Mouse (Mus musculus): ENCODE measurements around the gene Fam155a. TPM values are rescaled to one million over a fixed set of nuclear protein-coding genes. Genes with fewer than 3 reads are reported as not detected.
"Not testable (repeated sequence)": the region's sequence is repeated elsewhere in the genome, so short reads cannot be mapped to it uniquely, and the experiment has no call there.

Gene Fam155a
- polyA plus RNA-seq (2014; fragmentation: Nextera tagmentation; extraction: Ambion mirVana), result 0.95 and 0.99 TPM in 2 replicates

GRCm38 (mm10) chr8:9770999-9771605 lies at the start of gene Fam155a:
TSS of gene Fam155a (minus strand) at chr8:9771161.
- Histone ChIP-seq H3K9me3 (ENCODE audit: control insufficient read depth, low read length) (no peaks in the 10 kb centered on the region), H3K36me3 (ENCODE audit: control insufficient read depth, insufficient read depth, low read length) (no peaks in the 10 kb centered on the region), H3K4me2 (replicated peaks; ENCODE audit: low read depth, low read length) (peak within 1 kb of the TSS; percentile 87), H3K4me1 (ENCODE audit: control insufficient read depth, insufficient read depth, low read length) (peaks cover 2% of the 10 kb centered on the region; the same call in 1 of the 2 replicates), H3K9ac (ENCODE audit: low read depth, low read length) (peak within 1 kb of the TSS; percentile 23; the same call in 1 of the 2 replicates), H3K27ac (ENCODE audit: low read depth, low read length) (no peak within 1 kb of the TSS), H3K4me3 (ENCODE audit: low read length) (peak within 1 kb of the TSS; percentile 58), H3K27me3 (ENCODE audit: control insufficient read depth, insufficient read depth, low read length) (peaks cover 46% of the 10 kb centered on the region)
- peak; percentile 55; the same call in 1 of the 2 replicates for ATAC-seq (ENCODE audit: low FRiP score, low TSS enrichment)
- 0% methylated on average over 26 of the region's 29 CpGs for WGBS

GRCm38 (mm10) chr8:9813273-9813946 lies 42.4 kb upstream of the Fam155a start:
- Histone ChIP-seq H3K4me3 (ENCODE audit: low read length) (no peak overlapping the region), H3K36me3 (ENCODE audit: control insufficient read depth, insufficient read depth, low read length) (no peaks in the 10 kb centered on the region), H3K9me3 (ENCODE audit: control insufficient read depth, low read length) (no peaks in the 10 kb centered on the region), H3K4me2 (replicated peaks; ENCODE audit: low read depth, low read length) (no peak overlapping the region), H3K9ac (ENCODE audit: low read depth, low read length) (no peak overlapping the region), H3K27me3 (ENCODE audit: control insufficient read depth, insufficient read depth, low read length) (no peaks in the 10 kb centered on the region), H3K27ac (ENCODE audit: low read depth, low read length) (no peak overlapping the region), H3K4me1 (ENCODE audit: control insufficient read depth, insufficient read depth, low read length) (no peaks in the 10 kb centered on the region)
- ATAC-seq (ENCODE audit: low FRiP score, low TSS enrichment), result no peak
- WGBS, result 75% methylated on average over 8 of the region's 8 CpGs

- Histone ChIP-seq H3K4me2 (replicated peaks; ENCODE audit: low read depth, low read length) (no peak overlapping the region), H3K27ac (ENCODE audit: low read depth, low read length) (no peak overlapping the region), H3K9ac (ENCODE audit: low read depth, low read length) (no peak overlapping the region), H3K4me3 (ENCODE audit: low read length) (no peak overlapping the region), H3K9me3 (ENCODE audit: control insufficient read depth, low read length) (no peaks in the 10 kb centered on the region), H3K36me3 (ENCODE audit: control insufficient read depth, insufficient read depth, low read length) (no peaks in the 10 kb centered on the region), H3K4me1 (ENCODE audit: control insufficient read depth, insufficient read depth, low read length) (no peaks in the 10 kb centered on the region), H3K27me3 (ENCODE audit: control insufficient read depth, insufficient read depth, low read length) (no peaks in the 10 kb centered on the region)
- 81% methylated on average over 12 of the region's 12 CpGs for WGBS
- ATAC-seq (ENCODE audit: low FRiP score, low TSS enrichment), result no peak
Measured at GRCm38 (mm10) chr8:9810955-9811530, 40.1 kb upstream of the Fam155a start.

GRCm38 (mm10) chr8:9808596-9808995 lies 37.6 kb upstream of the Fam155a start:
- no peak overlapping the region for H3K9ac ChIP-seq (ENCODE audit: low read depth, low read length)
- H3K4me2 ChIP-seq (replicated peaks; ENCODE audit: low read depth, low read length), result no peak overlapping the region
- no peak overlapping the region for H3K27ac ChIP-seq (ENCODE audit: low read depth, low read length)
- H3K4me3 ChIP-seq (ENCODE audit: low read length), result no peak overlapping the region
- H3K4me1 ChIP-seq (ENCODE audit: control insufficient read depth, insufficient read depth, low read length), result no peaks in the 10 kb centered on the region
- H3K9me3 ChIP-seq (ENCODE audit: control insufficient read depth, low read length), result no peaks in the 10 kb centered on the region
- no peaks in the 10 kb centered on the region for H3K27me3 ChIP-seq (ENCODE audit: control insufficient read depth, insufficient read depth, low read length)
- no peaks in the 10 kb centered on the region for H3K36me3 ChIP-seq (ENCODE audit: control insufficient read depth, insufficient read depth, low read length)
- 83% methylated on average over 9 of the region's 9 CpGs for WGBS
- no peak for ATAC-seq (ENCODE audit: low FRiP score, low TSS enrichment)

- Histone ChIP-seq H3K4me3 (ENCODE audit: low read length) (no peak overlapping the region), H3K27me3 (ENCODE audit: control insufficient read depth, insufficient read depth, low read length) (no peaks in the 10 kb centered on the region), H3K4me2 (replicated peaks; ENCODE audit: low read depth, low read length) (no peak overlapping the region), H3K9ac (ENCODE audit: low read depth, low read length) (no peak overlapping the region), H3K4me1 (ENCODE audit: control insufficient read depth, insufficient read depth, low read length) (no peaks in the 10 kb centered on the region), H3K9me3 (ENCODE audit: control insufficient read depth, low read length) (no peaks in the 10 kb centered on the region), H3K27ac (ENCODE audit: low read depth, low read length) (no peak overlapping the region), H3K36me3 (ENCODE audit: control insufficient read depth, insufficient read depth, low read length) (no peaks in the 10 kb centered on the region)
- no peak for ATAC-seq (ENCODE audit: low FRiP score, low TSS enrichment)
- WGBS, result 28% methylated on average over 1 of the region's 1 CpGs
Measured at GRCm38 (mm10) chr8:9805676-9806075, 34.7 kb upstream of the Fam155a start.

GRCm38 (mm10) chr8:9800346-9800745 lies 29.4 kb upstream of the Fam155a start:
- H3K27ac ChIP-seq (ENCODE audit: low read depth, low read length); H3K4me2 ChIP-seq (replicated peaks; ENCODE audit: low read depth, low read length); H3K4me1 ChIP-seq (ENCODE audit: control insufficient read depth, insufficient read depth, low read length); H3K36me3 ChIP-seq (ENCODE audit: control insufficient read depth, insufficient read depth, low read length); H3K27me3 ChIP-seq (ENCODE audit: control insufficient read depth, insufficient read depth, low read length); H3K9ac ChIP-seq (ENCODE audit: low read depth, low read length); H3K9me3 ChIP-seq (ENCODE audit: control insufficient read depth, low read length); H3K4me3 ChIP-seq (ENCODE audit: low read length); ATAC-seq (ENCODE audit: low FRiP score, low TSS enrichment): not testable (repeated sequence)
- 92% methylated on average over 7 of the region's 11 CpGs for WGBS

- Histone ChIP-seq H3K4me1 (ENCODE audit: control insufficient read depth, insufficient read depth, low read length) (no peaks in the 10 kb centered on the region), H3K9me3 (ENCODE audit: control insufficient read depth, low read length) (no peaks in the 10 kb centered on the region), H3K27me3 (ENCODE audit: control insufficient read depth, insufficient read depth, low read length) (no peaks in the 10 kb centered on the region), H3K36me3 (ENCODE audit: control insufficient read depth, insufficient read depth, low read length) (no peaks in the 10 kb centered on the region), H3K9ac (ENCODE audit: low read depth, low read length) (no peak overlapping the region), H3K27ac (ENCODE audit: low read depth, low read length) (no peak overlapping the region), H3K4me3 (ENCODE audit: low read length) (no peak overlapping the region), H3K4me2 (replicated peaks; ENCODE audit: low read depth, low read length) (no peak overlapping the region)
- WGBS, result 83% methylated on average over 11 of the region's 11 CpGs
- ATAC-seq (ENCODE audit: low FRiP score, low TSS enrichment), result no peak
Measured at GRCm38 (mm10) chr8:9799923-9800322, 29.0 kb upstream of the Fam155a start.

GRCm38 (mm10) chr8:9797514-9797913 lies 26.6 kb upstream of the Fam155a start:
- no peaks in the 10 kb centered on the region for H3K36me3 ChIP-seq (ENCODE audit: control insufficient read depth, insufficient read depth, low read length)
- H3K9ac ChIP-seq (ENCODE audit: low read depth, low read length), result no peak overlapping the region
- no peaks in the 10 kb centered on the region for H3K9me3 ChIP-seq (ENCODE audit: control insufficient read depth, low read length)
- H3K4me1 ChIP-seq (ENCODE audit: control insufficient read depth, insufficient read depth, low read length), result no peaks in the 10 kb centered on the region
- H3K4me2 ChIP-seq (replicated peaks; ENCODE audit: low read depth, low read length), result no peak overlapping the region
- H3K27me3 ChIP-seq (ENCODE audit: control insufficient read depth, insufficient read depth, low read length), result no peaks in the 10 kb centered on the region
- no peak overlapping the region for H3K27ac ChIP-seq (ENCODE audit: low read depth, low read length)
- H3K4me3 ChIP-seq (ENCODE audit: low read length), result no peak overlapping the region
- 82% methylated on average over 8 of the region's 8 CpGs for WGBS
- no peak for ATAC-seq (ENCODE audit: low FRiP score, low TSS enrichment)

- ATAC-seq (ENCODE audit: low FRiP score, low TSS enrichment), result no peak
- 94% methylated on average over 6 of the region's 6 CpGs for WGBS
- H3K4me2 ChIP-seq (replicated peaks; ENCODE audit: low read depth, low read length), result no peak overlapping the region
- no peak overlapping the region for H3K9ac ChIP-seq (ENCODE audit: low read depth, low read length)
- no peaks in the 10 kb centered on the region for H3K27me3 ChIP-seq (ENCODE audit: control insufficient read depth, insufficient read depth, low read length)
- no peaks in the 10 kb centered on the region for H3K9me3 ChIP-seq (ENCODE audit: control insufficient read depth, low read length)
- H3K36me3 ChIP-seq (ENCODE audit: control insufficient read depth, insufficient read depth, low read length), result no peaks in the 10 kb centered on the region
- no peak overlapping the region for H3K4me3 ChIP-seq (ENCODE audit: low read length)
- no peak overlapping the region for H3K27ac ChIP-seq (ENCODE audit: low read depth, low read length)
- no peaks in the 10 kb centered on the region for H3K4me1 ChIP-seq (ENCODE audit: control insufficient read depth, insufficient read depth, low read length)
Measured at GRCm38 (mm10) chr8:9795724-9796123, 24.8 kb upstream of the Fam155a start.
